Mouse (Mus musculus) megakaryocyte progenitor cell, adult 5-6 weeks (primary cell): ENCODE data around the gene Msl3l2. TPM values are rescaled to one million over a fixed set of nuclear protein-coding genes. Genes with fewer than 3 reads are reported as not detected.
A peak's percentile ranks its signal among the peaks of the same experiment; 100 is the strongest.

Source experiments
- ATAC-seq: replicated peaks from 2 replicates; pipeline ENCODE4 v1.8.0; 2016; ENCODE audit warnings: mild to moderate bottlenecking, moderate TSS enrichment, inconsistent platforms; ENCODE audit not compliant: poor library complexity
- total RNA-seq, 2 experiments: library from RNA; stranded (forward) in 1 of 2; stranded (reverse) in 1 of 2; fragments of 157-497, 149-512 nt in 1 of 2; fragments of 200-1000 nt in 1 of 2; gene quantifications; 2 replicates each; pipeline versions ENCODE4 v1.2.3 to v1.2.4; 2015 to 2017

Gene Msl3l2
- total RNA-seq (2015) (8.2 and 8.8 TPM in 2 replicates), total RNA-seq (2017) (12.8 and 14.3 TPM in 2 replicates)

GRCm38 (mm10) chr10:56106333-56106995, at the start of gene Msl3l2:
Gene Msl3l2 (plus strand): TSS chr10:56106917.
- peak; percentile 99 for ATAC-seq

GRCm38 (mm10) chr10:56058979-56059422, 47.7 kb upstream of the Msl3l2 start:
- ATAC-seq = no peak

GRCm38 (mm10) chr10:56061238-56061830, 45.4 kb upstream of the Msl3l2 start:
- no peak for ATAC-seq

- no peak for ATAC-seq
These were observed 44.0 kb upstream of the Msl3l2 start for GRCm38 (mm10) chr10:56062746-56063145.

- no peak for ATAC-seq
These were observed 17.0 kb upstream of the Msl3l2 start for GRCm38 (mm10) chr10:56089714-56090113.

- ATAC-seq = no peak
These were observed 12.1 kb upstream of the Msl3l2 start for GRCm38 (mm10) chr10:56094586-56094985.

GRCm38 (mm10) chr10:56096757-56097156, 10.0 kb upstream of the Msl3l2 start:
- ATAC-seq = no peak

- no peak for ATAC-seq
These were observed 7.6 kb upstream of the Msl3l2 start for GRCm38 (mm10) chr10:56099126-56099525.

- ATAC-seq = no peak
These were observed 6.9 kb upstream of the Msl3l2 start for GRCm38 (mm10) chr10:56099641-56100310.

- peak; percentile 45 for ATAC-seq
These were observed 248 bp downstream of the Msl3l2 start for GRCm38 (mm10) chr10:56106996-56107334.

GRCm38 (mm10) chr10:56114951-56115635, 8.4 kb downstream of the Msl3l2 start:
- ATAC-seq = peak; percentile 95

GRCm38 (mm10) chr10:56115636-56116180, 9.0 kb downstream of the Msl3l2 start:
- peak; percentile 33 for ATAC-seq

GRCm38 (mm10) chr10:56126972-56127371, 20.3 kb downstream of the Msl3l2 start:
- ATAC-seq = no peak

- no peak for ATAC-seq
These were observed 22.9 kb downstream of the Msl3l2 start for GRCm38 (mm10) chr10:56129642-56130041.

GRCm38 (mm10) chr10:56137191-56137590, 30.5 kb downstream of the Msl3l2 start:
- no peak for ATAC-seq

GRCm38 (mm10) chr10:56148920-56149319, 42.2 kb downstream of the Msl3l2 start:
- ATAC-seq = no peak

- ATAC-seq = peak; percentile 74
These were observed 50.2 kb downstream of the Msl3l2 start for GRCm38 (mm10) chr10:56156956-56157355.

- ATAC-seq = no peak
These were observed 51.5 kb downstream of the Msl3l2 start for GRCm38 (mm10) chr10:56158207-56158606.

- ATAC-seq = 0 out of 2 replicates have a peak, but pooled peaks have one; percentile 20
These were observed 52.0 kb downstream of the Msl3l2 start for GRCm38 (mm10) chr10:56158748-56159147.

- no peak for ATAC-seq
These were observed 57.7 kb downstream of the Msl3l2 start for GRCm38 (mm10) chr10:56164411-56164810.

- ATAC-seq = no peak
These were observed 59.0 kb downstream of the Msl3l2 start for GRCm38 (mm10) chr10:56165758-56166157.
